Comparison of ENCODE assay signal across 10 mouse cellular contexts in genomic region chr7:56767796-56768195, GRCm38 (mm10).
A peak's percentile ranks its signal among the peaks of the same experiment; 100 is the strongest.
DNase-seq lines count a peak whose midpoint lies in the region.
"Had no signal": no experiment of that assay in that cellular context is flagged by ENCODE, and none has a peak within 500 bp of the region (broad histone marks: within the 10 kb centered on the region; RNA-seq: fewer than 3 reads in every experiment).

No protein-coding gene starts in this region.

- DNase-seq in cerebellum, adult 11-12 months, result peak; percentile 19
- DNase-seq in cerebellum, adult 9-11 months, result no peak
- peak; percentile 17 to 18 for DNase-seq in cerebellum, postnatal 10 days
- no peak for DNase-seq in cerebellum, postnatal 4 days (ENCODE audit: low spot score in 2 of 2)
- peak; percentile 55 for DNase-seq in brain, adult 2 months (ENCODE audit: low read depth, low spot score)
- DNase-seq: adrenal gland, adult 8-10 months; adrenal gland, postnatal 14 days; adrenal gland, postnatal 36 days; B cell, adult 2 months; embryo, embryonic 11 days had no signal

Comparison
In these comparisons a context has a peak if more than half of its experiments do, and no peak if none do; other contexts are left out.
1. DNase-seq: peak in cerebellum, adult 11-12 months (single experiment), cerebellum, postnatal 10 days (2 of 2) and brain, adult 2 months (single experiment); none in cerebellum, adult 9-11 months (single experiment) and cerebellum, postnatal 4 days (0 of 2).